Mouse (Mus musculus): ENCODE measurements around the gene Zbtb22. TPM values are rescaled to one million over a fixed set of nuclear protein-coding genes. Genes with fewer than 3 reads are reported as not detected.

Gene Zbtb22
- polyA plus RNA-seq, 1 experiment = 62.9 TPM

DNA sequence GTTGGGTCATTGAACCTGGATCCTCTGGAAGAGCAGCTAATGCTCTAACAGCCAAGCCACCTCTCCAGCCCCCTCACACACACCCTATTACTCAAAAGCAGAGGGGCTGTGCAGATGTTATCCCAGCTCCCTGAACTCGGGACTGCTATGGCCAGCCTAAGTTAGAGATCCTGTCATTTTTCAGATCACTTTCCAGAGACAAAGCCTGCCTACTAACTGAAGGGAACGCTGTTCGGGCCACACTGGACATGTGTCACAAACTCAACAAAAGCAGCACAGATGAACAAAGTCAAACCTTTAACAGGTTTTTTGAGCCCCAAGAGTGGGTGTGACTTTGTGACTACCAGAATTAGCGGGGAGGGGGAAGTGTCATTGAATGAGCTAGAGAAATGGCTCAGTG is 37.2 kb downstream of the Zbtb22 start:
- no peak overlapping the region for H3K4me3 ChIP-seq (ENCODE audit: extremely low read depth, insufficient read depth, insufficient read length)
- H3K36me3 ChIP-seq (ENCODE audit: control insufficient read depth, insufficient read depth, low read length) = peaks cover 18% of the 10 kb centered on the region
- peaks cover 21% of the 10 kb centered on the region for H3K4me1 ChIP-seq (ENCODE audit: control insufficient read depth, insufficient read depth, insufficient read length)
- TF ChIP-seq CTCF (IDR thresholded peaks at IDR 0.05; ENCODE audit: extremely low read depth, insufficient read depth, insufficient read length, insufficient replicate concordance) (no peak), POLR2A (IDR thresholded peaks at IDR 0.05; ENCODE audit: low read depth, low read length) (no peak)
- H3K27me3 ChIP-seq (ENCODE audit: control insufficient read depth, insufficient read depth, low read length) = no peaks in the 10 kb centered on the region
- WGBS = 86% methylated on average over 4 of the region's 4 CpGs
- H3K27ac ChIP-seq (ENCODE audit: insufficient read depth, low read length) = no peak overlapping the region
- DNase-seq (ENCODE audit: low read depth in 1 of 2, low spot score in 2 of 2) = no peak

DNA sequence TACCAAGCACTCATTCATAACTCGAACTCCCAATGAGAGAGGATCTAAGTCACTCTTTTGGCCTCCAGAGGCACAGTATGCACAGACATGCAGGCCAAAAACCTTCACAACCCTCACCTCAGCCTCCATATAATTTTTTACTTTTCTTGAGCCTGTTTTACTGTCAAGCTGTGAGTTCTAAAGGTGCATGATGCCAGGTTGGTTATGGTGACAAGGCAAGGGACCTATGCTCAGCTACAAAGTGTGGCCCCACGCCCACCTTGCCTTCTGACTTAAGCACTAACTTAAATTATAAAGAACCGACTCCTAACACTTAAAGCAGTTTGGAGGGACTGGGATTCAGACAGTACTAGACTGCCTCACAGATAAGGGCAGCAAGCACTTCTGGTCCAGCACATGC is 37.6 kb downstream of the Zbtb22 start:
- DNase-seq (ENCODE audit: low read depth in 1 of 2, low spot score in 2 of 2) = no peak
- Histone ChIP-seq H3K27ac (ENCODE audit: insufficient read depth, low read length) (no peak overlapping the region), H3K27me3 (ENCODE audit: control insufficient read depth, insufficient read depth, low read length) (no peaks in the 10 kb centered on the region), H3K36me3 (ENCODE audit: control insufficient read depth, insufficient read depth, low read length) (peaks cover 15% of the 10 kb centered on the region), H3K4me1 (ENCODE audit: control insufficient read depth, insufficient read depth, insufficient read length) (peaks cover 18% of the 10 kb centered on the region), H3K4me3 (ENCODE audit: extremely low read depth, insufficient read depth, insufficient read length) (no peak overlapping the region)
- 74% methylated on average over 3 of the region's 3 CpGs for WGBS
- TF ChIP-seq POLR2A (IDR thresholded peaks at IDR 0.05; ENCODE audit: low read depth, low read length) = no peak
- no peak for TF ChIP-seq CTCF (IDR thresholded peaks at IDR 0.05; ENCODE audit: extremely low read depth, insufficient read depth, insufficient read length, insufficient replicate concordance)

DNA sequence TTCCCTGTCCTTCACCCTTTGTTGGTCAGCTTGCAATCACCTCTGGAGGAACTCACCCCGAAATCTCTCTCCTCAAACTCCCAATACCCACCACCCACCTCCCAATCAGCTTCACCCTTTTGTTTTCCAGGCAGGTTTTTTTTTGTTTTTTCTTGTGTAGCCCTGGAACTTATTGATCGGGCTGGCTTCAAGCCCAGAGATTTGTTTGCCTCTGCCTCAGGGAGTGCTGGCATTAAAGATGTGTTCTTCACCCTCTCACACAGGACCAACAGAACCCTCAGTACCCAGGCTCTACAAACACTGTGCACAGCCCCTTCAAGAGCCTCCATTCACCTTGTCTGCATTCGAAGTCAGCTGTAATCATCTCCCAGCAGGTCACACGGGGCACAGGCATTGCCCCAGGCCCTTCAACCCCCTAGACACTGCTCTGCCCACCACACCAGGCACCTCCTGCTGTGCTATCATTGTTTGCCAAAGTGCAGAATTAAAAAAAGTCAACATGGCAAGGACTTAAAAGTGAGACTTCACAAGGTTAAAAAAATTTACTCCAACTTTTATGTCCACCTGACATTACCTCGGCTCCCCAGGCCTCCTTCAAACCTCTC is 38.4 kb downstream of the Zbtb22 start:
- 41% methylated on average over 5 of the region's 5 CpGs for WGBS
- peaks cover 14% of the 10 kb centered on the region; the same call in 1 of the 2 replicates for H3K4me1 ChIP-seq (ENCODE audit: control insufficient read depth, insufficient read depth, insufficient read length)
- peak overlapping the region; percentile 85; the same call in 1 of the 2 replicates for H3K4me3 ChIP-seq (ENCODE audit: extremely low read depth, insufficient read depth, insufficient read length)
- TF ChIP-seq CTCF (IDR thresholded peaks at IDR 0.05; ENCODE audit: extremely low read depth, insufficient read depth, insufficient read length, insufficient replicate concordance) (no peak), POLR2A (IDR thresholded peaks at IDR 0.05; ENCODE audit: low read depth, low read length) (no peak)
- H3K27ac ChIP-seq (ENCODE audit: insufficient read depth, low read length) = no peak overlapping the region
- no peaks in the 10 kb centered on the region for H3K27me3 ChIP-seq (ENCODE audit: control insufficient read depth, insufficient read depth, low read length)
- DNase-seq (ENCODE audit: low read depth in 1 of 2, low spot score in 2 of 2) = no peak
- H3K36me3 ChIP-seq (ENCODE audit: control insufficient read depth, insufficient read depth, low read length) = peaks cover 14% of the 10 kb centered on the region

DNA sequence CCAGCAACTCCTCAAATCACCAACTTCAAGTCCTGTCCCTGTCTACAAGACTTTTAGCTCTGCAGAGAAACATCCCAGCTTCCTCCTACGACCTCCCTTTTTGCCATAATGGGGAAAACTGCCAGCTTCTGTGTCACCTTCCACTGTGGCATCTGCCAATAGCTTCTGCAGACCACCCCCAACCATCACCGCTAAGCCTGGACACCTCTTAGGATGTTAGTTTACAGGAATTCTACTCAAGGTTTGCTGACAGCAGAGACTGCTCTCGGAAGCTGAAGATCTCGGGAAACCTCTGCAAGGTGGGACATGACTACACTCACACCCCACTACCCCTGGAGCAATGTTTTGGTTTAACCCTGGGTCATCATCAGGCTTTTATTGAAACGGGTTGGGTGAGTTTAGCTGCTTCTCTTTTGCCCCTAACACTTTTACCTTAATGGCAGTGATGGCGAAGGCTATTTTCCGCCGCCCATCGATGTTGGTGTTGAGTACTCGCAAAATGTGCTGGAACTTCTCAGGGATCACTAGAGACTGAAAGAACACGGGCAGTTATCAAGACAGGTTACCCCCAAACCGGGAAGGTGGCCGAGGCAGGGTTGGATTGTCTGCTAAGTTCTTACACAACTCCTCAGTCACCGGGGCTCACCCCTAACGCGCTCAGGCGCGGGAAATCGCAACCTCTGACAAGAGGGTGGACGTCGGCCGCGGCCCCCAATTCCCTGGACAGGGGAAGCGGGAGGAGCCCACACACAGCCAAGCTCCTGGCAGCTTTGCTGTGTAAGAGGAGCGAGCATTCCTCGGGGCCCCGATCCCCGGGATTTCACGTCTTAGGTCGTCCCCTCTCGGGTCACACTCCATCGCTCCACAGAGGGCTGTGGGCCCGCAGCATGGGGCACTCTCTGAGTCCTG is 39.2 kb downstream of the Zbtb22 start:
- Histone ChIP-seq H3K4me1 (ENCODE audit: control insufficient read depth, insufficient read depth, insufficient read length) (peaks cover 11% of the 10 kb centered on the region; the same call in 1 of the 2 replicates), H3K36me3 (ENCODE audit: control insufficient read depth, insufficient read depth, low read length) (peaks cover 21% of the 10 kb centered on the region), H3K27me3 (ENCODE audit: control insufficient read depth, insufficient read depth, low read length) (no peaks in the 10 kb centered on the region), H3K27ac (ENCODE audit: insufficient read depth, low read length) (peak overlapping the region; percentile 81), H3K4me3 (ENCODE audit: extremely low read depth, insufficient read depth, insufficient read length) (peak overlapping the region; percentile 85)
- no peak for DNase-seq (ENCODE audit: low read depth in 1 of 2, low spot score in 2 of 2)
- TF ChIP-seq POLR2A (IDR thresholded peaks at IDR 0.05; ENCODE audit: low read depth, low read length) (no peak), CTCF (IDR thresholded peaks at IDR 0.05; ENCODE audit: extremely low read depth, insufficient read depth, insufficient read length, insufficient replicate concordance) (no peak)
- WGBS = 2% methylated on average over 33 of the region's 33 CpGs

DNA sequence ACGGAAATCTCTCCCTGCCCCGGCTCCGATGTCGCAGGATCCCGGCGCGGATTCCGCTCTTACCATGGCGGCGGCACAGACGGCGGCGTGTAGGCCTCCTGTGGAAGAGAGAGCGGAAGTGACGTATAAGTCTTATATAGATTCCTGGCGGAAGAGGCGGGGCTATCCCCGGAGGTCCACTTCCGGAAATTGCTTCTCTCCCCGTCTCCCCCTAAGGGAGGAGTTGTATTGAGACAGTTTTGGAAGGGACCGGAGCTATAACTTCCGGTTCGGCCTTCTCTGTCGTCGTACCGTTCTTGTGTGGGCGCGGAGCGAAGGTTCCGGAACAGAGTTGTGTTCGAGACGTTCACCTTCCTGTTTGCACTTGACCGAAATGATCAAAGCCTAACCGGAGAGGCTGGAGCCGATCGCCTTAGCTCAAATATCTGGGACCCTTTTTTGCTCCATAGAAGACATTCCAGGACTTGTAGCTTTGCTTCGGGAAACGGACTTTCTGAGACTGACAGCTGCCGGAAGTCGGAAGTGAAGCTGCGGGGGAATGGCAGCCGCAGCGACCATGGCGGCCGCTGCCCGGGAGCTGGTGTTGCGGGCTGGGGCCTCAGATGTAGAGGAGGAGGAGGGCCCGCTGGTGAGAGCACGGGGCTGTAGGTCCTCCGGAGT is 40.0 kb downstream of the Zbtb22 start, which contains the start of the genes Vps52 and Rps18:
Gene Vps52 (plus strand): TSS at position 258 of the 660 bp plus-strand sequence.
Gene Rps18 (minus strand): TSS at position 447 of the 660 bp plus-strand sequence.
- Histone ChIP-seq H3K36me3 (ENCODE audit: control insufficient read depth, insufficient read depth, low read length) (peaks cover 25% of the 10 kb centered on the region), H3K4me3 (ENCODE audit: extremely low read depth, insufficient read depth, insufficient read length) (peak within 1 kb of the TSS; percentile 90), H3K27ac (ENCODE audit: insufficient read depth, low read length) (peak within 1 kb of the TSS; percentile 95), H3K4me1 (ENCODE audit: control insufficient read depth, insufficient read depth, insufficient read length) (peaks cover 8% of the 10 kb centered on the region; the same call in 1 of the 2 replicates), H3K27me3 (ENCODE audit: control insufficient read depth, insufficient read depth, low read length) (no peaks in the 10 kb centered on the region)
- DNase-seq (ENCODE audit: low read depth in 1 of 2, low spot score in 2 of 2) = peak; percentile 90 to 99
- TF ChIP-seq POLR2A (IDR thresholded peaks at IDR 0.05; ENCODE audit: low read depth, low read length) = peak; percentile 94
- TF ChIP-seq CTCF (IDR thresholded peaks at IDR 0.05; ENCODE audit: extremely low read depth, insufficient read depth, insufficient read length, insufficient replicate concordance) = no peak
- under 1% methylated on average over 50 of the region's 50 CpGs for WGBS

DNA sequence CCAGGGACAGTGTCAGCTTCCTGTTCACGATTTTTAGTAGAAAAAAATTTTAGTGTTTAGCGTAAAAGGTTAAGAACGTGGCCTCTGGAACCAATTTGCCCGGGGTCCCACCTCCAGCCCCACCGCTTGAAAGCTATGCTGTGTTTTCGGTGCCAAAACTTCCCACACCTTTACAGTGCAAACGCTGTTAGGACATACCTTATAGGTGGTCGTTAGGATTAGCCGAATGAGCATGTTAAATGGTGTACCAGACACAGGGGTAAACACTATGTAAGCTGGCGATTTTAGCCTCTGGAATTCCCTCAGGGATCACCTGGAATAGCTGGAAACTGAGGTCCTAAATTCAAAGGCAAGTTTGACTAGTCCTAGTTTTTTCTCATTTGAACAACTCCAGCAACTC is 40.6 kb downstream of the Zbtb22 start:
- TF ChIP-seq POLR2A (IDR thresholded peaks at IDR 0.05; ENCODE audit: low read depth, low read length) = no peak
- no peak for TF ChIP-seq CTCF (IDR thresholded peaks at IDR 0.05; ENCODE audit: extremely low read depth, insufficient read depth, insufficient read length, insufficient replicate concordance)
- peaks cover 30% of the 10 kb centered on the region for H3K36me3 ChIP-seq (ENCODE audit: control insufficient read depth, insufficient read depth, low read length)
- 8% methylated on average over 10 of the region's 10 CpGs for WGBS
- no peak for DNase-seq (ENCODE audit: low read depth in 1 of 2, low spot score in 2 of 2)
- peak overlapping the region; percentile 90 for H3K4me3 ChIP-seq (ENCODE audit: extremely low read depth, insufficient read depth, insufficient read length)
- no peaks in the 10 kb centered on the region for H3K27me3 ChIP-seq (ENCODE audit: control insufficient read depth, insufficient read depth, low read length)
- H3K27ac ChIP-seq (ENCODE audit: insufficient read depth, low read length) = peak overlapping the region; percentile 95
- peaks cover 4% of the 10 kb centered on the region; the same call in 1 of the 2 replicates for H3K4me1 ChIP-seq (ENCODE audit: control insufficient read depth, insufficient read depth, insufficient read length)

All from spleen, adult 2 months (tissue).